Mouse (Mus musculus): Measurements from ENCODE around the gene Plekha1. TPM values are rescaled to one million over a fixed set of nuclear protein-coding genes. Genes with fewer than 3 reads are reported as not detected.

Gene Plekha1
- polyA plus RNA-seq, 1 experiment, result not detected

DNA sequence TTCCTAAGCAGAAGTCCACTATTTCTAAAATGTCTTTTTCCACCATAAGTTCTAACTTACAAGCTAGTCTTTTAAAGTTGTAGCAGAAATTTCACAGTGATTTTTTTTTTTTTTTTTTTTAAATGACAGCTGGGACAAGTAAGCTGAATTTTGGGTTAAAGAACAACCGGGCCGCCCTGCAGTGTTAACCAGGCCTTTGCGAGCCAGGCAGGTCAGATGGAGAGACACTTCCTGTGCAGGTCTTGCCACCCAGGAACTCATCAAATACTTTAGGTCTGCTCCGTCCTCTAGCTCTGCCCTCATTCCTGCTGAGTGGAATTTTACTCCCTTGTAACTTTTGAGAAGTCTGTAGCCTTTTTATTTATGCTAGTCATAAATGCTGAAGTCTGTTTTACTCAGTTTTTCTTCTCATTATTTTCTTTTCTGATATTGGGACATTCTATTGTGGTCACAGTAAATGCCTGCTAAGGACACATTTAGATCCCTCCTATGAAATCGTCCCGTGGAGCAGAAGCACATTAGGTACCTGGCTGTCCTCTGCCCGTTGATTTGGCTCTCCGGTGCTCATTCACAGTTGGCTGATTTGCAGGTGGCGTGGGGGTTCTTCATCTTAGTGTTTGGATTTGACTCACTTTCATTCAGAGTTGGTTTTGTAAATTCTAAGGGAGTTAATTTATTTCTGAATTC, 29.5 kb downstream of the Plekha1 start:
- no peak for TF ChIP-seq GATA1 (IDR thresholded peaks at IDR 0.05; ENCODE audit: low read length)

DNA sequence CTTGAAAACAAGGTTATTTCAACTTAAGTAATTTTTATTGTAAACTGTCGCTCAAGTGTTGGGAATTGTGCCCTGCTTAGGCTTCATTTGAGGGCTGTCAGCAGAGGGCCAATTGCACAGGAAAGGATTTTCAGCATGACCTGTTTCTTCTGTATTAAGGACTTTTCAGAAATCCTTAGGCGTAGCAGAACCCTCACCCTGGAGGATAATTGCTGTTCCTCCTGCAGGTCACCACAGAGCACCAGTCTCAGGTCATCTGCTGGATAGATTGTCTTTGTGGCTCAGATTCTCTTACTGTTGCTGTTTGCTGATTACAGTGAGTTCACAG, 30.0 kb downstream of the Plekha1 start:
- no peak for TF ChIP-seq GATA1 (IDR thresholded peaks at IDR 0.05; ENCODE audit: low read length)

DNA sequence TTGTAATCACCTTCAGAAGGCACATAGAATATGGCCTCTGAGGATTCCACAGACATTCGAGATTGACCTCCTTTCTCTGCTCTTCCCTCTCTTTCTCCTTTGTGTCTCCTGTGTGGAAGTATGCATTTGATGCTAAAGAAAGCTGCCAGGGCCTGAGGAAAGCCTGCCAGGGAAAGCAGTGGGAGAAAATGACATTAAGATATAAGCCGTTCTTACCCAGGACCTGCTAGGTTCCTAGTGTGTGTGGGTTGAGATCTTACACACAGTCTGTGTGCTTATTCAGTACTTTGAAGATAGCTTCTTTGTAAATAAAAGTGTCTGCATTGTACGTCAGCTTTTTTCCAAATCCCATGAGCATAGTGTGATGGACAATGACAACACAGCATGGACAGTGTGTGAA, 30.5 kb downstream of the Plekha1 start:
- no peak for TF ChIP-seq GATA1 (IDR thresholded peaks at IDR 0.05; ENCODE audit: low read length)

DNA sequence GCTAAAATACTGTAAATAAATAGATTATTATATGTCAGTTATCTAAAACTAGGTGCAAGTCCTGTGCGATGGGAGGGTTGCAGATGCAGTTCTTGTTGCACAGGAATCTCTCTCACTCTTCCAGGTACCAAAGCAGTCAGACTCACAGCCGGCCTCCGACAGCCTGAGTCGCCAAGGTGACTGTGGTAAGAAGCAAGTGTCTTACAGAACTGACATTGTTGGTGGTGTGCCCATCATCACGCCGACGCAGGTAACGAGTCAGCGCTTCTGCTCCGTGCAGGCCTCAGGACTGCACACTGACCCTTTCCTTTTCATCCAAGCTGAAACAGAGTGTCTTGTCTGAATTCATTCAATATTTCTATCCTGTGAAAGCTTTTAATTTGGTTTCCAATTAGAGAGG, 31.6 kb downstream of the Plekha1 start:
- TF ChIP-seq GATA1 (IDR thresholded peaks at IDR 0.05; ENCODE audit: low read length), result no peak

DNA sequence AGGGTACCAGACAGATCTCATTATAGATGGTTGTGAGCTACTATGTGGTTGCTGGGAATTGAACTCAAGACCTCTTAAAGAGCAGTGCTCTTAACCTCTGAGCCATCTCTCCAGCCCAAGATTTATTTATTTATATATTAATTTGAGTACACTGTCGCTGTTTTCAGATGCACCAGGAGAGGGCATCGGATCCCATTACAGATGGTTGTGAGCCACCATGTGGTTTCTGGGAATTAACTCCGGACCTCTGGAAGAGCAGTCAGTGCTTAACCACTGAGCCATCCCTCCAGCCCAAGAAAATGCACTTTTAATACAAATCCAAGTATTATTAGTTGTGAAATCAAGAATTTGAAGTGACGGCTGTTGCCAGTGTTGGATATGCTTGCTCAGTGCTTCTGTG, 32.8 kb downstream of the Plekha1 start:
- no peak for TF ChIP-seq GATA1 (IDR thresholded peaks at IDR 0.05; ENCODE audit: low read length)

DNA sequence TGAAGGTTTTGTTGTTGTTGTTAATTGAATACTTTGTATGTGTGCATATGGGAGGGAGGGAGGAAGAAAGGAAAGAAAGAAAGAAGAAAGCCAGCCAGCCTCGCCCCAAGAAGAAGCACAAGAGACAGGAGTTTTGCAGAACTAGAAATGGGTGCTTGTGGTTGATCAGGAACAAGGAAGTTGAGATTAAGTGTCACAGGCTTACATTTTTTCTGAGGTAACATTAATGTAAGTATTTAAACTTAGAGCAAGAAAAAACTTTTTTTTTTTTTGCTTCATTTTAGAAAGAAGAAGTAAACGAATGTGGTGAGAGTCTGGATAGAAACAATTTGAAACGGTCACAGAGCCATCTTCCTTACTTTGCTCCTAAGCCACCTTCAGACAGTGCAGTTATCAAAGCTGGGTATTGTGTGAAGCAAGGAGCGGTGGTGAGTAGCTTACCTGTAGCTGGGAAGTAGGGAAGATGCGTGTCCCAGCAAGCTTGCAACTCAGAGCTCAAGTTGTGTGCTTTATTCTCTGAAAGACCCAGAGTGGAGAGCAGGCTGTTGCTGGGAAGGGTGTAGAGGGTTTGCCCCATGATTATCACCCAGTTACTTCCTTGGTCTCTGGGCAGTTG, 34.8 kb downstream of the Plekha1 start:
- no peak for TF ChIP-seq GATA1 (IDR thresholded peaks at IDR 0.05; ENCODE audit: low read length)

DNA sequence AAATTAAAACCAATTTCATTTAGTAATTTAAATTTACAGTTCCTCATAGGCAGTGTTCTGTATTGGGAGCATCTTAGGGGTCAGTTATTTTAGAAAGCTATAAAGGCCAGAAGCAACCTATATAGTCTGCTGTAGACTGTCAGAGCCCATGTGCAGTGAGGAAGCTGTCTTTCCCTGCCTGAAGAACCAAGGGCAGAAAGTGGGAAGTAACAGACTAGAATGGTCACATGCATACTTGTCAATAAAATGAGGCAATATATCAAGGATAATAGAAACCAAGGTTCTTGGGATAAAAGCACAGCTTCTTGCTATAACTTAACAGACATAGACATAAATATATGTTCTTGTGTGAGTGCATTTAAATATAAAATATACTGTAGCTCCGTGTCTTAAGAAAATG, 37.4 kb downstream of the Plekha1 start:
- no peak for TF ChIP-seq GATA1 (IDR thresholded peaks at IDR 0.05; ENCODE audit: low read length)

DNA sequence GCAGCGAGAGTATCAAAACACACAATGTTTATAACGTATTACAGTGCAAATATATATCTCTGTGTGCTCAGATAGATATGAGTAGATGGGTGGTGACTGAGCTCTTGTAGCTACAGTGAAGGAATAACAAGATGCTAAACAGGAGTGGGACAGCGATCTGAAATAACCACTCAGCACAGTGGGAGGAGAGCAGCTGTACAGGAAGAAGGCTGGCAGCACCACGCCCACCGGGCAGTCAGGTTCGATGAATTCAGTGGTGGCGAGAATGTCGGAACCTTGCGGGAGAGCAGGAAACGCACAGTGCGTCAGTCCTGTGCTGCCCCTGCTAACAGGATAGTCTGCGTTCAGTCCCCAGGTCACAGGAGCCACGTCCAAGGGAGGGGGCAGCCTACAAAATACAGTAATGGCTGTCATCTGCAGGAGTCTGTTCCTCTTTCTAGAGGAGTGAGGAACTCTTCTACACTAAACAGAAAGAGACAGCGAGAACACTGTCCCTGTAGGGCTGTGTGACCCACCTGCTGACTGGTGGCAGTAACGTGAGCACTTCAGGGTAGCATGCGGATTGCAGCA, 38.0 kb downstream of the Plekha1 start:
- TF ChIP-seq GATA1 (IDR thresholded peaks at IDR 0.05; ENCODE audit: low read length), result no peak

DNA sequence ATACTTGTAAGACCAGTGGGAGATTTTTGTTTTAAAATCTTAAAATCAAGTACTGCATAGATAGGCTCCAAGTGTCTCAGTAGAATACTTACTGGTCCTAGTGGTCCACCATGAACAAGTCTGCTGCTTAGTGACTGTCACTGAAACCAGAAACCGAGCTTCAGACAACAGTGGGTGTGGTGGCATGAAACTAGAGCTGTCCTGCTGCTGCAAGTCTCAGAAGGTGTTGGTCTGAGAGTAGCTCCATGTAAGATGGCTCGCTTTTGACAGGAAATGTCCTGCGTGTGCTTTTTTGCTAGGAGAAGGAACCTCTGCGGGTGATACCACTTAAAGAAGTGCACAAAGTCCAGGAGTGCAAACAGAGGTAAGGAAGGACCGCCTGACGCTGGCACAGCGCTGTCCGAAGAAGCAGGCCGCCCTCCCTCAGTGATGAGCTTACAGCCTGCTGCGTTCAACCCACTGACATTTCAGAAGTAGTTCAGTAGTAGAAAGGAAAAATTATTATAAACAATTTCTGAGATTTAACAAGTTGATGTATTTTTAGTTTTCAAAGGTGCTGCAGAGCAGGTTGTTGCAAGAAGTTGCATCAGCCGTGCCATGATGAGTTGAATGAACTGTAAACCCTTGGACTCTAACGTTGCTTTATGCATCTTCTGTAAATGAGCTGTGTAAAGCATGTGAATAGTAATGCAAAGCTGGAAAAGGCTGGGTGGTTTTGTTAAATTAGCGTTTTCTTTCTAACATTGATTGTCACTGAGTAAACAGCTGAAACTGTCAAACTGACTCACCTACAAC, 39.2 kb downstream of the Plekha1 start:
- TF ChIP-seq GATA1 (IDR thresholded peaks at IDR 0.05; ENCODE audit: low read length), result no peak

DNA sequence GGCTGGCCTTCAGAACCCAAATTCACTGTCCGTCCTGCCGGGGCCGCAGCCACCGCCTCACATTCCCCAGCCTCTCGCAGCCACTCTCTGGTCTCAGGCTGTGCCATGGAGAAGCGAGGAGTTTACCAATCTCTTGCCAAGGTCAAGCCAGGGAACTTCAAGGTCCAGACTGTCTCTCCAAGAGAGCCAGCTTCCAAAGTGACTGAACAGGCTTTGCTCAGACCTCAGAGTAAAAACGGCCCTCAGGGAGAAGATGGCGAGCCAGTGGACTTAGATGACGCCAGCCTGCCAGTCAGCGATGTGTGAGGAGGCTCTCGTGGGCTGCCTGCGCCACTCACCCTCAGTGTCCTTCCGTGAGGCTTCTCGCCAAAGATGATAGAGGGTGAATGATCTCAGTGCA, 45.3 kb downstream of the Plekha1 start:
- TF ChIP-seq GATA1 (IDR thresholded peaks at IDR 0.05; ENCODE audit: low read length), result no peak

DNA sequence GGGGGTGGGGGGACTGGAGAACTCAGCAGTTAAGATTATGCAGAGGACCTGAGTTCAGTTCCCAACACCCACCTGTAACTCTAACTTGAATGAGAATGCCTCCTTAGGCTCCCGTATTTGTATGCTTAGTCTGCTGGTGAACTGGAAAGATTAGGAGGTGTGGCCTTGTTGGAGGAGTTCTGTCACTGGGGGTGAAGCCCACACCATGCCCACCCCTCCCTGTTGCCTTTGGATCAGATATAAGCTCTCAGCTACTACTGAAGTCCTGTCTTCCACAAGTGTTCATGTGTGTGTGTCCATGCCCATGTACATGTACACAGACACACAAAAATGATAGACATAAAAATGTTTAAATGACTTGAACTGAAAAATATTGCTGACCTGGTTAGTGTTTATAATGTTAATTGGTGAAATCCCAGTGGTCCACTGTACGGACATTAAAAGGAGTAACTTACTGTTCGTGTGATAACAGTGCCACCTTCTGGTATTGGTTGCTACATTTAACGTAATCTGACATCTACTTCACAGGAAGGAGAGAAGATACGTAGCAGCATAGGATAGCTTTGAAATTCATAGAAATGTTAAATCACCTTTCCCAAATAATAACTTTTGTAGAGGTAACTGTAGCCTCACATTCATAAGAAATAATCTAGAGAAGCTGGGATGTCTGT, 49.3 kb downstream of the Plekha1 start:
- TF ChIP-seq GATA1 (IDR thresholded peaks at IDR 0.05; ENCODE audit: low read length), result no peak

DNA sequence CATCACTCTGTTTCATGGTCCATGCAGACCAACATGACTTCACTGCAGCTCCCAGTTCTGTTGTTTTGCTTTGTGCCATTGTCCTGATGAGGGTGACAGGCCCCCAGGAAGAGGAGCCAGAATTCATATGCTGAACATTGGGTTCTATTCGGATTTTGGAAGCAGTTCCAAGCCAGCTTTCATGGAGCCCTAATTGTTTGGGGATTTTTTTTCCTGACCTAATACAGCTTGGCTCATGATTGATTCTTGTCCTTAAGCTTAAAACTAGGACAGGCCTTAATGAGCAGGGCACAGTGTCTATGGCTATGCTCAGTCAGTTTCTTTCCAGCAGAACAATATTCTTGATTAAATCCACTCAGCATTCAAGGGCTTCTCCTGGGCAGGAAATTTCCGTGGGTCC, 52.7 kb downstream of the Plekha1 start:
- TF ChIP-seq GATA1 (IDR thresholded peaks at IDR 0.05; ENCODE audit: low read length), result no peak

DNA sequence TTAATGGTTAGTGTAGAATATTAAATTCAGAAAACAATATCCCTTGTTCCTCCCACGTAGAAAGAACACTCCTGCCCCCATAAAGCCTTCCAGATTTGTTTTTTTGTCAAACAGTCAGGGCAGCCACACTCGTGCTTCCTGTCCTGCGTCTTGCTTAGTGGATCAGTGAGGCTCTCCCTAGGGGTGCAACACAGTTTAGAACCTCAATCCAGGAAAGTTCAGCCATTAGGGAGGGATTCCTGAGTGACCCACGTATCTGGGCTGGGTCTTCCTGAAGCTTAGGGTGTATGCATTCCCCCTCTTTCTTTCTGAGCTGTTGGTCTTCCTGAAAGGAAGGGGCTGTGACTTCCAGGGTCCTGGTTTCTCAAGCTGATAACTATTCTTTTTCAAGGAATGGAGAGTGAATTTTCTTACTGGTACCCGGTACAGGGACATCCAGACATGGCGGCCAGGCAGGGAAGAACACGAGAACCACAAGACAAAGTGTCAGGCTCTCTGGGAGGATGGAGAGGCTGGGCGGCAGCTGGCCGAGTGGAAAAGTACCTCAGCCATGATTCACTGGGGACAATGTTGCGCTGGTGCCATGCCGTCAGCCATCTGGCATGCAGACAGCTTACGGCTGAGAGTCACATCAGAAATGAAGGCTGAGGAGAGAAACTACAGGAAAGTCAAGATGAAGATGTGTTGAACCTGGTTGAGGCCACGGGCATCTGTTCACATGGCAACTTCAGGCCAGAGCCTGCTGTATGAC, 57.6 kb downstream of the Plekha1 start:
- TF ChIP-seq GATA1 (IDR thresholded peaks at IDR 0.05; ENCODE audit: low read length), result no peak

DNA sequence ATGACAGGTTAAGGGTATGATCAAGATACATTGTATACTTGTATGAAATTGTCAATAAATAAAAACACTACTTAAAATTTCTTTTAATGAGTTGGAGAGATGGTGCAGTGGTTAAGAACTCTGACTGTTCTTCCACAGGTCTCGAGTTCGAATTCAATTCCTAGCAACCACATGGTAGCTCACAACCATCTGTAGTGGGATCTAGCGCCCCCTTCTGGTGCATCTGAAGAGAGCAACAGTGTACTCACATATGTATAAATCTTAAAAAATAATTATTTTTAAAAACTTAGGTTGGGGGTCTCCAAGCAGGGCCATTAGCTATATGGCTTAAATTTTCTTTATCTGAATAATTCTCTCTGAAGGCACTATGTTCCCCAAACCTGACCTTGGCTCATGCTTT, 64.8 kb downstream of the Plekha1 start:
- no peak for TF ChIP-seq GATA1 (IDR thresholded peaks at IDR 0.05; ENCODE audit: low read length)

DNA sequence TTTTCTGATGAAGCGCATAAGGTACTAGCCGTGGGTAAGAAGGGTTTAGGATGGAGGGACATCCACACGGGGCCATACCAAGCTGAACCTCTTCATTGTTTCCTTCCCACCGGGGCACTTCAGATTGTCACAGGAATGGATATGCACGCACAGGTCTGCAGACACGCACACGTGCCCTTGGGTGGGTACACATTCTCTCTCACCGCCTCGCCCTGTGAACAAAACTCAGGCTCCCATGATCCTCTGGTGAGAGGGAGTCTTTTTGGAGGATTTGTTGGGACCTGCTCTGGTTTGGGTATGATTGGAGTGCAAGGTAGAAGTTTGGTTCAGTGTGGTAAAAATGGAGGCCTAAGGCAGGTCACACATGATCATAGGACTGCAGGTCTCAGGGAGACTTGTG, 67.4 kb downstream of the Plekha1 start:
- TF ChIP-seq GATA1 (IDR thresholded peaks at IDR 0.05; ENCODE audit: low read length), result no peak

Data from G1E-ER4 (cell line).